Mouse (Mus musculus): ENCODE measurements around the gene Scimp. TPM values are rescaled to one million over a fixed set of nuclear protein-coding genes. Genes with fewer than 3 reads are reported as not detected.

The Scimp gene
- total and polyA plus RNA-seq, 3 experiments = 0.21 to 0.79 (median 0.30) TPM

DNA sequence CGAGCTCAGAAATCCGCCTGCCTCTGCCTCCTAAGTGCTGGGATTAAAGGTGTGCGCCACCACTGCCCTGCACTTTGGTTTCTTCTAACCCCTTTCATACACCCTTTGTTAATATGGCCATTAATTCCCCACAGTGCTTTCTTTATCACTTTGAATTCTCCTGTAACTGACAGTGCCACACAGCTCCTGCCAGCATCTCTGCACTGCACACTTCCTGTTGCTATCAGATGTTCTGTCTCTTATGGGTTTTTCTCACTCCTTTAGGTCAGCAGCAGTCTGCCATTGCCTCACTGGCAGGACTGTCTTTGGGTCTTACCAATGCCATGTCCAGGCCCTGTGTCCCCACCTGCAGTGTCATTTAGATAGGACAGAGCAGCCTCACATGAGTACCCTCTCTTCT lies 41.6 kb downstream of the Scimp start:
- H3K27me3 ChIP-seq (replicated peaks) = no peaks in the 10 kb centered on the region
- H3K79me2 ChIP-seq (replicated peaks; ENCODE audit: control insufficient read depth, extremely low read depth, insufficient read depth, poor library complexity, severe bottlenecking) = peaks cover 3% of the 10 kb centered on the region; the same call in 1 of the 2 replicates
- no peak overlapping the region for H3K4me3 ChIP-seq (replicated peaks in 1 of 3; ENCODE audit: low read depth in 2 of 3, low read length in 2 of 3, poor library complexity in 1 of 3)
- TF ChIP-seq MYC (IDR thresholded peaks at IDR 0.05; ENCODE audit: low read depth, low read length) (no peak), EP300 (IDR thresholded peaks at IDR 0.05; ENCODE audit: low read length) (no peak), MAZ (IDR thresholded peaks at IDR 0.05; ENCODE audit: low read depth, low read length) (no peak), ZC3H11A (IDR thresholded peaks at IDR 0.05; ENCODE audit: low read depth, low read length) (no peak), PAX5 (IDR thresholded peaks at IDR 0.05; ENCODE audit: low read length) (no peak), MEF2A (IDR thresholded peaks at IDR 0.05; ENCODE audit: borderline replicate concordance, low read depth, low read length) (no peak), CHD2 (IDR thresholded peaks at IDR 0.05; ENCODE audit: low read length) (no peak), SMC3 (IDR thresholded peaks at IDR 0.05; ENCODE audit: low read depth, low read length) (no peak), SIN3A (IDR thresholded peaks at IDR 0.05; ENCODE audit: low read length) (no peak), ZNF384 (IDR thresholded peaks at IDR 0.05; ENCODE audit: low read depth, low read length) (no peak), TBP (conservative IDR thresholded peaks at IDR 0.05; ENCODE audit: low read depth, low read length) (no peak), JUN (IDR thresholded peaks at IDR 0.05; ENCODE audit: insufficient read depth, low read depth, low read length) (no peak), NELFE (IDR thresholded peaks at IDR 0.05; ENCODE audit: low read depth, low read length) (no peak), CHD1 (IDR thresholded peaks at IDR 0.05; ENCODE audit: low read depth, low read length) (no peak), RCOR1 (conservative IDR thresholded peaks at IDR 0.05; ENCODE audit: low read depth, low read length) (no peak), ZMIZ1 (IDR thresholded peaks at IDR 0.05; ENCODE audit: low read depth, low read length) (no peak)
- no peak overlapping the region for H3K4me2 ChIP-seq (ENCODE audit: insufficient read depth, low read depth, poor library complexity, severe bottlenecking)
- no peak overlapping the region for H3K27ac ChIP-seq (ENCODE audit: insufficient read depth, low read depth)
- H3K36me3 ChIP-seq (replicated peaks in 1 of 2; ENCODE audit: control insufficient read depth in 1 of 2, insufficient read depth in 1 of 2, low read length in 1 of 2) = peaks cover 16 to 43% of the 10 kb centered on the region in 2 experiments
- peaks cover 0 to 17% of the 10 kb centered on the region in 2 experiments; a peak in 3 of 4 replicates for H3K4me1 ChIP-seq (ENCODE audit: control insufficient read depth in 1 of 2, insufficient read depth in 2 of 2)
- no peaks in the 10 kb centered on the region for H3K9me3 ChIP-seq (replicated peaks; ENCODE audit: low read length)
- in situ Hi-C loops (cut with MboI; ENCODE audit: low pct_ligation_motif_present, low pct_unique_long_range_greater_than_20kb, low sequenced_read_pairs) (loop anchor here (25.0 kb wide), 1 partner anchor 534 kb away; the partner anchor contains the start of genes 0610010K14Rik, Bcl6b, Gm21988 and Rnasek), dilution Hi-C loops (cut with MboI; ENCODE audit: extremely low pct_ligation_motif_present, extremely low pct_unique_long_range_greater_than_20kb, low sequenced_read_pairs) (no loop called here)
- no peak for DNase-seq (ENCODE audit: extremely low read depth)
- H3K9ac ChIP-seq (ENCODE audit: insufficient read depth, low read depth) = no peak overlapping the region

- peak overlapping the region; percentile 82 for H3K4me2 ChIP-seq (ENCODE audit: insufficient read depth, low read depth, poor library complexity, severe bottlenecking)
- peaks cover 9% of the 10 kb centered on the region for H3K79me2 ChIP-seq (replicated peaks; ENCODE audit: control insufficient read depth, extremely low read depth, insufficient read depth, poor library complexity, severe bottlenecking)
- H3K4me1 ChIP-seq (ENCODE audit: control insufficient read depth in 1 of 2, insufficient read depth in 2 of 2) = peaks cover 8 to 47% of the 10 kb centered on the region in 2 experiments
- H3K36me3 ChIP-seq (replicated peaks in 1 of 2; ENCODE audit: control insufficient read depth in 1 of 2, insufficient read depth in 1 of 2, low read length in 1 of 2) = peaks cover 2 to 13% of the 10 kb centered on the region in 2 experiments
- H3K9me3 ChIP-seq (replicated peaks; ENCODE audit: low read length) = no peaks in the 10 kb centered on the region
- in situ Hi-C loops (cut with MboI; ENCODE audit: low pct_ligation_motif_present, low pct_unique_long_range_greater_than_20kb, low sequenced_read_pairs) (loop anchor here (25.0 kb wide), 1 partner anchor 529 kb away; the partner anchor contains the start of genes 0610010K14Rik, Bcl6b, Gm21988 and Rnasek), dilution Hi-C loops (cut with MboI; ENCODE audit: extremely low pct_ligation_motif_present, extremely low pct_unique_long_range_greater_than_20kb, low sequenced_read_pairs) (no loop called here)
- peak overlapping the region; percentile 16 to 50 (median 39) for H3K4me3 ChIP-seq (replicated peaks in 1 of 3; ENCODE audit: low read depth in 2 of 3, low read length in 2 of 3, poor library complexity in 1 of 3)
- no peaks in the 10 kb centered on the region for H3K27me3 ChIP-seq (replicated peaks)
- peak overlapping the region; percentile 76 for H3K27ac ChIP-seq (ENCODE audit: insufficient read depth, low read depth)
- H3K9ac ChIP-seq (ENCODE audit: insufficient read depth, low read depth) = peak overlapping the region; percentile 85
- DNase-seq (ENCODE audit: extremely low read depth) = peak; percentile 74
- peak; percentile 37; the same call in 1 of the 2 replicates for TF ChIP-seq BHLHE40 (IDR thresholded peaks at IDR 0.05; ENCODE audit: low read depth, low read length)
- peak; percentile 73 for TF ChIP-seq SIN3A (IDR thresholded peaks at IDR 0.05; ENCODE audit: low read length)
- no peak for TF ChIP-seq CHD2 (IDR thresholded peaks at IDR 0.05; ENCODE audit: low read length)
- TF ChIP-seq POLR2AphosphoS2 (IDR thresholded peaks at IDR 0.05; ENCODE audit: low read depth, low read length) = no peak
- no peak for TF ChIP-seq ZNF384 (IDR thresholded peaks at IDR 0.05; ENCODE audit: low read depth, low read length)
- TF ChIP-seq RAD21 (IDR thresholded peaks at IDR 0.05; ENCODE audit: low read depth, low read length) = no peak
- no peak for TF ChIP-seq SMC3 (IDR thresholded peaks at IDR 0.05; ENCODE audit: low read depth, low read length)
- TF ChIP-seq CTCF (conservative IDR thresholded peaks at IDR 0.05 in 1 of 2, IDR thresholded peaks at IDR 0.05 in 1 of 2; ENCODE audit: low read depth in 2 of 2, low read length in 2 of 2) = no peak
- TF ChIP-seq EP300 (IDR thresholded peaks at IDR 0.05; ENCODE audit: low read length) = peak; percentile 76
- no peak for TF ChIP-seq USF1 (IDR thresholded peaks at IDR 0.05; ENCODE audit: low read depth, low read length)
- TF ChIP-seq MXI1 (IDR thresholded peaks at IDR 0.05; ENCODE audit: low read depth, low read length) = peak; percentile 36; the same call in 1 of the 2 replicates
- TF ChIP-seq TCF12 (IDR thresholded peaks at IDR 0.05; ENCODE audit: low read depth, low read length) = 0 out of 2 replicates have a peak, but pooled peaks have one; percentile 46
- TF ChIP-seq HCFC1 (IDR thresholded peaks at IDR 0.05; ENCODE audit: low read depth, low read length) = peak; percentile 73
- TF ChIP-seq ZMIZ1 (IDR thresholded peaks at IDR 0.05; ENCODE audit: low read depth, low read length) = no peak
- TF ChIP-seq RCOR1 (conservative IDR thresholded peaks at IDR 0.05; ENCODE audit: low read depth, low read length) = no peak
- TF ChIP-seq IRF4 (IDR thresholded peaks at IDR 0.05; ENCODE audit: low read depth, low read length) = peak; percentile 73
- TF ChIP-seq MAFK (IDR thresholded peaks at IDR 0.05; ENCODE audit: insufficient replicate concordance, low read length) = no peak
- peak; percentile 21; the same call in 1 of the 2 replicates for TF ChIP-seq ETS1 (conservative IDR thresholded peaks at IDR 0.05; ENCODE audit: low read depth, low read length)
- TF ChIP-seq ZC3H11A (IDR thresholded peaks at IDR 0.05; ENCODE audit: low read depth, low read length) = no peak
- TF ChIP-seq NRF1 (IDR thresholded peaks at IDR 0.05; ENCODE audit: low read depth, low read length) = no peak; the same call in 1 of the 2 replicates
- TF ChIP-seq JUN (IDR thresholded peaks at IDR 0.05; ENCODE audit: insufficient read depth, low read depth, low read length) = peak; percentile 30; the same call in 1 of the 2 replicates
- peak; percentile 79; the same call in 1 of the 2 replicates for TF ChIP-seq ELF1 (IDR thresholded peaks at IDR 0.05; ENCODE audit: low read depth, low read length)
Observed at GRCm38 (mm10) chr11:70765776-70766445, 46.5 kb downstream of the Scimp start.
